Mouse (Mus musculus) forebrain, embryonic 15.5 days (tissue): ENCODE data around the gene Cd302. TPM values are rescaled to one million over a fixed set of nuclear protein-coding genes. Genes with fewer than 3 reads are reported as not detected.

Experiments used
- ATAC-seq: fragments of 200-750 bp; cut with Nextera tagmentation; replicated peaks from 2 replicates; pipeline ENCODE4 v1.8.0; 2017; ENCODE audit warnings: mild to moderate bottlenecking, moderate TSS enrichment, moderate library complexity
- H3K27ac ChIP-seq: fragments of 300-500 bp; sonication (generic); replicated peaks from 2 replicates; pipeline ENCODE4 v1.5.1; 2015; ENCODE audit warnings: mild to moderate bottlenecking, inconsistent platforms
- H3K27me3 ChIP-seq: fragments of 300-500 bp; sonication (generic); 2 replicates; pipeline ENCODE4 v1.6.1; 2015; ENCODE audit warnings: inconsistent platforms
- H3K36me3 ChIP-seq: fragments of 300-500 bp; sonication (generic); 2 replicates; pipeline ENCODE4 v1.6.1; 2015; ENCODE audit warnings: mild to moderate bottlenecking, inconsistent platforms
- H3K4me1 ChIP-seq: fragments of 300-500 bp; sonication (generic); 2 replicates; pipeline ENCODE4 v1.6.1; 2015; ENCODE audit warnings: inconsistent platforms
- H3K4me2 ChIP-seq: fragments of 300-500 bp; sonication (generic); replicated peaks from 2 replicates; pipeline ENCODE4 v1.6.1; 2015; ENCODE audit warnings: mild to moderate bottlenecking, inconsistent platforms
- H3K4me3 ChIP-seq: fragments of 300-500 bp; sonication (generic); 2 replicates; pipeline ENCODE4 v1.5.1; 2015; ENCODE audit warnings: mild to moderate bottlenecking, inconsistent platforms
- H3K9ac ChIP-seq: fragments of 300-500 bp; sonication (generic); replicated peaks from 2 replicates; pipeline ENCODE4 v1.6.1; 2015; ENCODE audit warnings: mild to moderate bottlenecking, inconsistent platforms
- H3K9me3 ChIP-seq: fragments of 300-500 bp; sonication (generic); 2 replicates; pipeline ENCODE4 v1.6.1; 2016; ENCODE audit warnings: inconsistent platforms
- WGBS: fragments of 180-500 bp; shearing (Covaris S2); methylation state at CpG from one replicate; pipeline ENCODE4 v1.1.7; 2015; ENCODE audit warnings: mixed read lengths; 5-methylcytosine and 5-hydroxymethylcytosine counted together
- polyA plus RNA-seq: library from polyadenylated mRNA; unstranded; fragments of >200 nt; fragmentation: Nextera tagmentation; extraction: Ambion mirVana; gene quantifications from 2 replicates; pipeline ENCODE4 v1.2.1, GENCODE M21; 2015

Gene Cd302
- polyA plus RNA-seq = 9.2 and 10.3 TPM in 2 replicates

- peak within 1 kb of the TSS; percentile 51 for H3K4me3 ChIP-seq
- peaks cover 17% of the 10 kb centered on the region for H3K4me1 ChIP-seq
- no peaks in the 10 kb centered on the region for H3K9me3 ChIP-seq
- peak within 1 kb of the TSS; percentile 98 for H3K4me2 ChIP-seq
- peak within 1 kb of the TSS; percentile 53 for H3K9ac ChIP-seq
- H3K27me3 ChIP-seq = 0 out of 2 replicates have a peak, but pooled peaks cover 5% of the 10 kb centered on the region
- H3K27ac ChIP-seq = no peak within 1 kb of the TSS
- 58% methylated on average over 4 of the region's 4 CpGs for WGBS
- ATAC-seq = no peak
- H3K36me3 ChIP-seq = no peaks in the 10 kb centered on the region
Observed at GRCm38 (mm10) chr2:60284467-60284821, at the start of gene Cd302. Cd302 (minus strand) TSS chr2:60284488.

DNA sequence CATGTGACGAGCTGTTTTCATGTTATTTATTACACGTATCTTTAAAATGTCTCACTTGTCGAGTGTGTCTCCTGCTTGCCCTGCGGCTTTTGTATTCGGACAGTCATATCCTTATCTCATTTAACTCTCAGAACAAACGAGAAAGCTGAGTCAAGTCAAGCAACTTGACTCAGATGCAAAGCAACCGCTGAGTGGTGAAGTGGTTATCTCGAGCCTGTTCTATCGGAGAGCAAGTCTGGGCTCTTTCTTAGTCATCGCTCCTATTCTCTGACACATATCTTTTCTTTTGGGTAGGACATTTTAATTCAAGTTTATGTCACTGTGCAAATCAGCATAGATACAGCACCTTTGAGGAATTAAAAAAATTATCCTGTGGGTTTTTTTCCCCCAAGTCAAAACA, 44.4 kb upstream of the Cd302 start:
- H3K4me1 ChIP-seq = 0 out of 2 replicates have a peak, but pooled peaks cover 2% of the 10 kb centered on the region
- no peak overlapping the region for H3K9ac ChIP-seq
- H3K27me3 ChIP-seq = no peaks in the 10 kb centered on the region
- no peak overlapping the region for H3K4me3 ChIP-seq
- H3K27ac ChIP-seq = no peak overlapping the region
- H3K9me3 ChIP-seq = no peaks in the 10 kb centered on the region
- 91% methylated on average over 10 of the region's 10 CpGs for WGBS
- H3K36me3 ChIP-seq = no peaks in the 10 kb centered on the region
- no peak overlapping the region for H3K4me2 ChIP-seq
- ATAC-seq = no peak

DNA sequence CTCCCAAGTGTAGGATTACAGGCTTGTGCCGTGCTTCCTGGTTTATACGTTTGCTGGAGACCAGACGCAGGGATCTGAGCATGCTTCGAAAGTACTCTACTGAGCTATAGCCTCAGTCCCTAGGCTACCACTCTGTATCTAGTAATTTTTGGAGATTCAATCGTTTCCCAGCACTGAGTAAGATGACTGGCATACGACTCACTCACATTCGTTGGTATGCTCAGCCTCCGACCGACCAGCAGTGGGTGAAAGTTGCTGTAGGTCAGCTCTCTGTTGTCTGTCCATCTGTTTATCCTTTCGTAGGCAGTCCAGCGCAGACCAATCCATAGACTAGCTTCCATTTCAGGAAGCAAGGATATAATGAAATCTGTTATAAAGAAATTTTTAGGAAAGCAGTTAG, 43.3 kb upstream of the Cd302 start:
- H3K4me3 ChIP-seq = no peak overlapping the region
- no peak for ATAC-seq
- no peak overlapping the region for H3K9ac ChIP-seq
- no peak overlapping the region for H3K27ac ChIP-seq
- no peaks in the 10 kb centered on the region for H3K36me3 ChIP-seq
- no peaks in the 10 kb centered on the region for H3K9me3 ChIP-seq
- no peak overlapping the region for H3K4me2 ChIP-seq
- 0 out of 2 replicates have a peak, but pooled peaks cover 2% of the 10 kb centered on the region for H3K4me1 ChIP-seq
- WGBS = 92% methylated on average over 11 of the region's 11 CpGs
- H3K27me3 ChIP-seq = no peaks in the 10 kb centered on the region

GRCm38 (mm10) chr2:60326948-60327347, 42.7 kb upstream of the Cd302 start:
- Histone ChIP-seq H3K27ac (no peak overlapping the region), H3K36me3 (no peaks in the 10 kb centered on the region), H3K4me2 (no peak overlapping the region), H3K4me1 (0 out of 2 replicates have a peak, but pooled peaks cover 2% of the 10 kb centered on the region), H3K9me3 (no peaks in the 10 kb centered on the region), H3K4me3 (no peak overlapping the region), H3K9ac (no peak overlapping the region), H3K27me3 (no peaks in the 10 kb centered on the region)
- WGBS = 84% methylated on average over 7 of the region's 7 CpGs
- ATAC-seq = no peak

- no peak overlapping the region for H3K4me2 ChIP-seq
- ATAC-seq = no peak
- 85% methylated on average over 5 of the region's 5 CpGs for WGBS
Observed at GRCm38 (mm10) chr2:60323411-60323810, 39.1 kb upstream of the Cd302 start.

DNA sequence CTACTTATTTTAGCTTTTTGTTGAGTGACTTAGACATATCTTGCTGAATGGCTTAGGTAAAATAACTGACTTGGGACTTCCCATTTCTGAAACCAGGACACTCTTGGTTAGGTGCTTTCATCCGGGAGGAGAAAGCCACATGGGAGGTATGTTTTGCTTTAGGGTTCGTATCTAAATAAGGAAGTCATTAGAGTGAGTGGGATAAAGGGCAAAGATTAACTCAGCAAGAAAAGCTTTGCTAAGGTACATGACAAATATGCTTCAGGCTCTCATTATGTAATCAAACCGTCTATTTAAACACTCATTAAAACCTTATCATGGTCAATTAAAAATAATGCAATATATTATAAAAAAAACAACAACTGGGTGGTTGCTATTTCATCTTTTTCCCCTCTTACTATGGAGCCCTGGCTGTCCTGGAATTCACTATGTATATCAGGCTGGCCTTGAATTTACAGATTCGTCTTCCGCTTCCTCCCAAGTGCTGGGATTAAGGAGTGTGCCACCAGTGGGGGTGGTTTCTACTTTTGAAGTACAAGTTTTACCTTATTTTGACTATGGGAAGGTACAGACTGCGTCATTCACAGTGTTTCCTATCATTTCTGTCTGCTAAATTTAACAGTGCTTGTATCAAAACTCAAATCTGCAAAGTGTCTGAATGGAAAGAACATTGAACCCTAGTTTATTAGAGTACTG, 37.9 kb upstream of the Cd302 start:
- Histone ChIP-seq H3K4me2 (no peak overlapping the region), H3K27me3 (no peaks in the 10 kb centered on the region), H3K4me1 (no peaks in the 10 kb centered on the region), H3K9me3 (no peaks in the 10 kb centered on the region), H3K4me3 (no peak overlapping the region), H3K9ac (no peak overlapping the region), H3K27ac (no peak overlapping the region), H3K36me3 (no peaks in the 10 kb centered on the region)
- 72% methylated on average over 6 of the region's 6 CpGs for WGBS
- no peak for ATAC-seq

More at GRCm38 (mm10) chr2:60323411-60323810, 39.1 kb upstream of the Cd302 start:
- H3K27ac ChIP-seq = no peak overlapping the region
- no peak overlapping the region for H3K9ac ChIP-seq
- no peaks in the 10 kb centered on the region for H3K36me3 ChIP-seq
- H3K4me3 ChIP-seq = no peak overlapping the region
- H3K27me3 ChIP-seq = no peaks in the 10 kb centered on the region
- no peaks in the 10 kb centered on the region for H3K4me1 ChIP-seq
- H3K9me3 ChIP-seq = no peaks in the 10 kb centered on the region

DNA sequence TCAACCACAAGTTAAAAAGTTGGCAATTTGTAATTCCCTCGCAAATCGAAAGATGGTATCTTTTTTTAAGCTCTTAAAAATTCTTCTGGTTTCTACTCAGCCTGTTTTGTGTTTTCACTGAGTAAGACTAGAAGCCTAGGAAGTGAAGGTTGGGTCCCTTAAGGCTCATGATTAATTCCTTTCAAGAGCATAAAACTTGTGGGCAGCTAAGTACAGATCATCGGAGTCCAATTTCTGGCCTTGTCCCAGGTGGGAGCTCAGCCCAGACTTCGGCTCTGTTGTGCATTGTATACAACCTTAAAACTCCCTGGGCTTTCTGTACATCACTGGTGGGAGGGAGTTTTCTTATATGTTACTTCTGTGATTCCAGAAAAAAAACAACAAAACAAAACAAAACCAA, 19.5 kb upstream of the Cd302 start:
- Histone ChIP-seq H3K4me2 (no peak overlapping the region), H3K27ac (no peak overlapping the region), H3K9ac (no peak overlapping the region), H3K27me3 (no peaks in the 10 kb centered on the region), H3K36me3 (no peaks in the 10 kb centered on the region), H3K4me3 (no peak overlapping the region), H3K9me3 (no peaks in the 10 kb centered on the region), H3K4me1 (no peaks in the 10 kb centered on the region)
- 71% methylated on average over 4 of the region's 4 CpGs for WGBS
- no peak for ATAC-seq

GRCm38 (mm10) chr2:60299323-60299722, 15.0 kb upstream of the Cd302 start:
- no peak for ATAC-seq
- no peak overlapping the region for H3K4me2 ChIP-seq
- H3K4me1 ChIP-seq = no peaks in the 10 kb centered on the region
- H3K27ac ChIP-seq = no peak overlapping the region
- H3K9ac ChIP-seq = no peak overlapping the region
- no peaks in the 10 kb centered on the region for H3K36me3 ChIP-seq
- WGBS = 96% methylated on average over 2 of the region's 2 CpGs
- no peaks in the 10 kb centered on the region for H3K27me3 ChIP-seq
- H3K9me3 ChIP-seq = 0 out of 2 replicates have a peak, but pooled peaks cover 3% of the 10 kb centered on the region
- H3K4me3 ChIP-seq = no peak overlapping the region

- 79% methylated on average over 3 of the region's 3 CpGs for WGBS
Observed at GRCm38 (mm10) chr2:60298266-60298665, 14.0 kb upstream of the Cd302 start.

DNA sequence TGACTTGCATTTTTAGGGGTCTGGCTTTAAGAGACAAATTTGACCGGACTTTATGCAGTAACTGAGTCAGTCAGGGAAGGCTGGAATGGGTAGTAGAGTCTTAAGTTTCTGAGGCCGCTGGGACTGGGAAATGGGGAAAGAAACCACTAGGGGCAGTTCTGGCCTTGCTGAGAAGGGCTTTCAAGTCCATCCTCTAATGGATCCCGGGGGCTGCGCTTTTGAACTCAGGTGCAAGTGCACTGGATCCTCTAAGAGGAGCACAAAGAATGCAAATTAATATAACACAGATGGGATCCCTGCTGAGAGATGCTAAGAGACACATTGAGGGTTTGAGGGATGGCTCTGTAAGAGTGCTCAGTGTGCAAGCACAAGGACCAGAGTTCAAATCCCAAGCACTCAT, 7.1 kb upstream of the Cd302 start:
- no peaks in the 10 kb centered on the region for H3K36me3 ChIP-seq
- no peak for ATAC-seq
- H3K4me3 ChIP-seq = no peak overlapping the region
- H3K4me2 ChIP-seq = no peak overlapping the region
- H3K27ac ChIP-seq = no peak overlapping the region
- 83% methylated on average over 4 of the region's 4 CpGs for whole genome bisulfite sequencing
- no peak overlapping the region for H3K9ac ChIP-seq
- H3K4me1 ChIP-seq = no peaks in the 10 kb centered on the region
- H3K27me3 ChIP-seq = no peaks in the 10 kb centered on the region
- 0 out of 2 replicates have a peak, but pooled peaks cover 3% of the 10 kb centered on the region for H3K9me3 ChIP-seq

More at GRCm38 (mm10) chr2:60298266-60298665, 14.0 kb upstream of the Cd302 start:
- H3K4me1 ChIP-seq = no peaks in the 10 kb centered on the region
- H3K36me3 ChIP-seq = no peaks in the 10 kb centered on the region
- no peak overlapping the region for H3K4me2 ChIP-seq
- no peak for ATAC-seq
- no peak overlapping the region for H3K27ac ChIP-seq
- H3K9me3 ChIP-seq = 0 out of 2 replicates have a peak, but pooled peaks cover 3% of the 10 kb centered on the region
- no peak overlapping the region for H3K9ac ChIP-seq
- no peak overlapping the region for H3K4me3 ChIP-seq
- H3K27me3 ChIP-seq = no peaks in the 10 kb centered on the region

GRCm38 (mm10) chr2:60289451-60289850, 5.2 kb upstream of the Cd302 start:
- Histone ChIP-seq H3K4me3 (no peak overlapping the region), H3K4me1 (peaks cover under 1% of the 10 kb centered on the region; the same call in 1 of the 2 replicates)
- WGBS = 89% methylated on average over 1 of the region's 1 CpGs

GRCm38 (mm10) chr2:60288606-60289005, 4.3 kb upstream of the Cd302 start:
- no peak for ATAC-seq
- H3K4me3 ChIP-seq = no peak overlapping the region
- no peak overlapping the region for H3K4me2 ChIP-seq
- 80% methylated on average over 4 of the region's 4 CpGs for WGBS
- 0 out of 2 replicates have a peak, but pooled peaks cover 5% of the 10 kb centered on the region for H3K27me3 ChIP-seq
- H3K27ac ChIP-seq = no peak overlapping the region
- H3K9me3 ChIP-seq = no peaks in the 10 kb centered on the region
- H3K36me3 ChIP-seq = no peaks in the 10 kb centered on the region
- peaks cover 9% of the 10 kb centered on the region for H3K4me1 ChIP-seq
- H3K9ac ChIP-seq = no peak overlapping the region

More at GRCm38 (mm10) chr2:60289451-60289850, 5.2 kb upstream of the Cd302 start:
- Histone ChIP-seq H3K4me2 (no peak overlapping the region), H3K36me3 (no peaks in the 10 kb centered on the region), H3K9me3 (no peaks in the 10 kb centered on the region), H3K27ac (no peak overlapping the region), H3K9ac (no peak overlapping the region), H3K27me3 (0 out of 2 replicates have a peak, but pooled peaks cover 5% of the 10 kb centered on the region)
- no peak for ATAC-seq
